Mouse (Mus musculus) thymus, adult 2 months (tissue): Measurements from ENCODE around the gene Olfr1388. TPM values are rescaled to one million over a fixed set of nuclear protein-coding genes. Genes with fewer than 3 reads are reported as not detected.
"Not testable (repeated sequence)": the region's sequence is repeated elsewhere in the genome, so short reads cannot be mapped to it uniquely, and the experiment has no call there.

Source experiments
- DNase-seq: peaks from one replicate; pipeline ENCODE4 v3.0.0; 2021
- H3K27ac ChIP-seq: fragments of 200-500 bp; 2 replicates; pipeline ENCODE4 v1.5.1; 2012; ENCODE audit warnings: low read length, control low read depth; ENCODE audit not compliant: control insufficient read depth, insufficient read depth
- H3K27me3 ChIP-seq: fragments of 200-500 bp; 2 replicates; pipeline ENCODE4 v1.6.1; 2012; ENCODE audit warnings: mild to moderate bottlenecking, low read length, moderate library complexity, mixed read lengths; ENCODE audit not compliant: control insufficient read depth, insufficient read depth
- H3K36me3 ChIP-seq: fragments of 200-500 bp; 2 replicates; pipeline ENCODE4 v1.6.1; 2012; ENCODE audit warnings: mild to moderate bottlenecking, low read length, moderate library complexity; ENCODE audit not compliant: control insufficient read depth, insufficient read depth
- H3K4me1 ChIP-seq: fragments of 200-500 bp; replicated peaks from 2 replicates; pipeline ENCODE4 v1.6.1; 2012; ENCODE audit warnings: low read length; ENCODE audit not compliant: control insufficient read depth, insufficient read depth
- H3K4me3 ChIP-seq: fragments of 200-500 bp; 2 replicates; pipeline ENCODE4 v1.5.1; 2012; ENCODE audit warnings: mild to moderate bottlenecking, low read length, control low read depth, moderate library complexity; ENCODE audit not compliant: control insufficient read depth, insufficient read depth
- CTCF ChIP-seq: fragments of 200-500 bp; IDR thresholded peaks from 2 replicates; pipeline ENCODE4 v1.5.1; 2012; ENCODE audit warnings: mild to moderate bottlenecking, control low read depth, low read length, moderate library complexity, borderline replicate concordance; ENCODE audit not compliant: control insufficient read depth, poor library complexity, insufficient read depth; ENCODE audit errors: extremely low read depth
- POLR2A ChIP-seq: fragments of 200-500 bp; IDR thresholded peaks from 2 replicates; pipeline ENCODE4 v1.6.1; 2012; ENCODE audit warnings: mild to moderate bottlenecking, low read length, control low read depth, moderate library complexity; ENCODE audit not compliant: control insufficient read depth, poor library complexity, insufficient read depth; ENCODE audit errors: extremely low read depth
- WGBS: fragments of 180-500 bp; shearing (Covaris S2); methylation state at CpG from one replicate; pipeline ENCODE4 v1.1.7; 2018; 5-methylcytosine and 5-hydroxymethylcytosine counted together
- polyA plus RNA-seq: library from polyadenylated mRNA; depleted of rRNA; stranded (reverse); fragments of >200 nt; gene quantifications from 2 replicates; pipeline ENCODE4 v1.2.3, GENCODE M21; 2012; rRNA removed

Gene Olfr1388
- polyA plus RNA-seq, 1 experiment = 0.22 TPM

- Histone ChIP-seq H3K36me3 (no peaks in the 10 kb centered on the region), H3K4me1 (no peaks in the 10 kb centered on the region), H3K27ac (no peak within 1 kb of the TSS), H3K4me3 (no peak within 1 kb of the TSS), H3K27me3 (no peaks in the 10 kb centered on the region)
- TF ChIP-seq CTCF (no peak), POLR2A (no peak)
- no peak for DNase-seq
- WGBS = 84% methylated on average over 1 of the region's 1 CpGs
These were observed 18.6 kb downstream of the Olfr1388 start, which contains the start of gene Olfr1387 for GRCm38 (mm10) chr11:49455043-49455442. TSS of gene Olfr1387 (plus strand) at chr11:49455343.

GRCm38 (mm10) chr11:49464746-49465145, 28.3 kb downstream of the Olfr1388 start, which contains the start of gene Olfr1386:
TSS of gene Olfr1386 (plus strand) at chr11:49465046.
- whole genome bisulfite sequencing = 87% methylated on average over 3 of the region's 3 CpGs
- H3K27me3 ChIP-seq, H3K4me1 ChIP-seq, H3K4me3 ChIP-seq, H3K27ac ChIP-seq, DNase-seq, H3K36me3 ChIP-seq: not testable (repeated sequence)

- no peaks in the 10 kb centered on the region for H3K36me3 ChIP-seq
- H3K27me3 ChIP-seq = no peaks in the 10 kb centered on the region
- no peaks in the 10 kb centered on the region for H3K4me1 ChIP-seq
- DNase-seq = no peak
- WGBS = 70% methylated on average over 4 of the region's 4 CpGs
- TF ChIP-seq CTCF = no peak
- no peak for TF ChIP-seq POLR2A
- no peak overlapping the region for H3K27ac ChIP-seq
- H3K4me3 ChIP-seq = no peak overlapping the region
These were observed 49.5 kb downstream of the Olfr1388 start for GRCm38 (mm10) chr11:49485973-49486372.

- not testable (repeated sequence) for H3K27me3 ChIP-seq, DNase-seq, H3K4me1 ChIP-seq, H3K4me3 ChIP-seq, H3K27ac ChIP-seq, H3K36me3 ChIP-seq
- WGBS = 75% methylated on average over 1 of the region's 1 CpGs
These were observed 52.3 kb downstream of the Olfr1388 start, which contains the start of gene Olfr1385 for GRCm38 (mm10) chr11:49488770-49489169. TSS of gene Olfr1385 (plus strand) at chr11:49489070.

Other genes with a start within 250 kb of the Olfr1388 start
- 2.6 and 3.0 TPM in 2 replicates for gene Btnl9, start 249.5 kb upstream of the Olfr1388 start, polyA plus RNA-seq
- gene Zfp62, start 233.3 kb upstream of the Olfr1388 start, polyA plus RNA-seq = 6.0 TPM in 2 replicates
- gene Mgat1, start 192.4 kb upstream of the Olfr1388 start, polyA plus RNA-seq = 336 and 378 TPM in 2 replicates
- gene Olfr1393, start 158.3 kb upstream of the Olfr1388 start, polyA plus RNA-seq = 0.40 and 0.41 TPM in 2 replicates
- gene Olfr1392, start 151.3 kb upstream of the Olfr1388 start, polyA plus RNA-seq = 0.13 and 0.15 TPM in 2 replicates
- gene Olfr10, start 131.9 kb upstream of the Olfr1388 start, polyA plus RNA-seq = not detected in 2 replicates
- gene Olfr1391, start 113.9 kb upstream of the Olfr1388 start, polyA plus RNA-seq = not detected in 2 replicates
- gene Olfr1390, start 101.4 kb upstream of the Olfr1388 start, polyA plus RNA-seq = not detected in 2 replicates
- not detected in 2 replicates for gene Olfr1389, start 13.6 kb upstream of the Olfr1388 start, polyA plus RNA-seq
- not detected in 2 replicates for gene Olfr1387, start 18.7 kb downstream of the Olfr1388 start, polyA plus RNA-seq
- not detected in 2 replicates for gene Olfr1386, start 28.4 kb downstream of the Olfr1388 start, polyA plus RNA-seq
- gene Olfr1385, start 52.4 kb downstream of the Olfr1388 start, polyA plus RNA-seq = not detected in 2 replicates
- not detected in 2 replicates for gene Olfr1384, start 70.1 kb downstream of the Olfr1388 start, polyA plus RNA-seq
- gene Olfr1383, start 83.0 kb downstream of the Olfr1388 start, polyA plus RNA-seq = not detected in 2 replicates
- not detected in 2 replicates for gene Olfr1382, start 91.6 kb downstream of the Olfr1388 start, polyA plus RNA-seq
- not detected in 2 replicates for gene Olfr1381, start 106.8 kb downstream of the Olfr1388 start, polyA plus RNA-seq
- not detected in 2 replicates for gene Olfr1380, start 120.3 kb downstream of the Olfr1388 start, polyA plus RNA-seq
- 1.2 and 1.4 TPM in 2 replicates for gene Flt4, start 172.6 kb downstream of the Olfr1388 start, polyA plus RNA-seq
- gene Scgb3a1, start 227.0 kb downstream of the Olfr1388 start, polyA plus RNA-seq = 3.0 and 7.8 TPM in 2 replicates